Mouse (Mus musculus): ENCODE results near the gene Rftn1.

DNA sequence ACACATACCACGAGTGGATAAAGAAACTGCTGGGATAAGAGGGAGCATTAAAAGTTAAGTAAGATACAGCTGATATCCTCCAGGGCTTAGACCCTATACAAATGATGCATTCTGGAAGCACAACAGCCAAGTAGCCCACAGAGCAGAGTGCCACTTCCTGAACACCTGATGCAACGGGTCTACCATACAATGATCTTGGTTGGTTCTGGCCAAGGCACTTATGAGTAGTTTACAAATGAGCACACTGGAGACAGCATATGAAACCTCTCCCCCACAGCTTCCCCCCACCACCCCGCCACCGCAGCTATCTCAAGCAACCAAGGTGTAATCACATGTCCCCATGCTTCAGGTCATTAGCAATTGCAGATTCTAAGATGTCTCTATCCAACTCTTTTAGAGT, 106.5 kb downstream of the Rftn1 start:
- TF ChIP-seq CTCF (IDR thresholded peaks at IDR 0.05; ENCODE audit: extremely low read depth, insufficient read length, insufficient replicate concordance, low read depth, low read length) (no peak), POLR2A (IDR thresholded peaks at IDR 0.05; ENCODE audit: low read depth, low read length) (no peak)
